Mouse (Mus musculus) adrenal gland, postnatal 36 days (tissue): ENCODE data around the gene Cdkal1. TPM values are rescaled to one million over a fixed set of nuclear protein-coding genes. Genes with fewer than 3 reads are reported as not detected.
A peak's percentile ranks its signal among the peaks of the same experiment; 100 is the strongest.

ENCODE experiments used
- DNase-seq, 2 experiments: peaks; one replicate each; pipeline ENCODE4 v3.0.0; 2021; ENCODE audit warnings: mixed read lengths in 1 of 2
- total RNA-seq, 2 experiments: library from RNA; stranded (reverse); gene quantifications; 2 replicates each; pipeline ENCODE4 v1.2.3; 2021

The Cdkal1 gene
- total RNA-seq, 2 experiments from 2014 or later: 23.8 to 24.4 TPM

DNA sequence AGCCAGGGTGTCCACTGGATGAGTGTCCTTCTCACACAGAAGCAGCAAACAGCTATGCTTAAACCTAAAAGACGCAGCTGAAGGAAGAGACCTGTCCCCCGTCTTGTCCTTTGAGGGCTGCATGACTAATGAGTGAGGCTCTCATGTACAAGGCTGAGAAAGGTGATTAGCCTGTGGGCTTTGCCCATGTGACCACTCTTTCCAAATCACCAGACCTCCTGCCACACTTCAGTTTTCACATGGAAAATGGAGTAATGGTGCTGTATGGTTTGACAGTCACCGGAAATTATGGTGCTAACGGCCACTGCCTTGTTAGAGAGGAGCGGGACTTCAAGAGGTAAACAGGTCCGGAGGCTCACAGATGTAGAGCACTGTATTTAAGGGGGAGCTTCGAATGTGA, 274.7 kb downstream of the Cdkal1 start:
- no peak for DNase-seq

GRCm38 (mm10) chr13:29580009-29580408, 275.5 kb downstream of the Cdkal1 start:
- no peak for DNase-seq

GRCm38 (mm10) chr13:29578621-29579020, 276.9 kb downstream of the Cdkal1 start:
- no peak for DNase-seq

DNA sequence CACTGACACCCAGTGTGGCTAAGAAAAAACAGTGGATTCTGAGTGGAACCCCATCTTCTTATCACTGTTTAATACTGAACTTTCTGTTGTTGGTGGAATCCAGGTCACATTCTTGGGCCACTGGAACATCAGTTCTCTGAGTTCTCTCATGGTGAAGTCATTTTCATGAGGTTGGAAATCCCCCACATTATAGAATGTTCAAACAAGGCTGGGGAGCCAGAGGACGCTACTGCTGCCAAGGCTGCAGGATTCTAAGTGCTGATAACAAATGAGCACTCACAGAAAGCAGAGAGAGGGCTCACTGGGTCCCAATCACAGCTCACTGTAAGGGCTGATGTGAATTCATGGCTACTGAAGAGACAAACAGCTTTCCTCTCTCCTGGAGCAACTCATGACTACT, 280.7 kb downstream of the Cdkal1 start:
- DNase-seq: peak in 1 of 2 experiments; percentile 25

DNA sequence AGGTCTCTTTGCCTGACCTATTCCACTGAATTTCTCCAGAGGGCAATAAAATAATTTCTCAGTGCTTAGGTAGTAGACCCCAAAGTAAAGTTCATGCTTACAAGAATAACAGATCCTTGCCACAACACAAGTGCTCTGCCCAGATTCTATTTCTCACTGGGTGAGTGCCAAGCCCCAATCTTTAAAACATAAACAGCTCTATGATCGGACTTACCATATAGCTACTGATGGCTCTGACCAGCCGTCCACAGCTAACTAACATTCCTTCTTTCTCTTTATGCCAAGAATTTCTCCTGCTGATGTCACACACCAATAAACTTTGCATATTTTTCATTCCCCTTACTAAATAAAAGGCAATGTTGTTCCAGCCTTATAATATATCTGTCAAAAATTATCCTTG, 283.0 kb downstream of the Cdkal1 start:
- no peak for DNase-seq

DNA sequence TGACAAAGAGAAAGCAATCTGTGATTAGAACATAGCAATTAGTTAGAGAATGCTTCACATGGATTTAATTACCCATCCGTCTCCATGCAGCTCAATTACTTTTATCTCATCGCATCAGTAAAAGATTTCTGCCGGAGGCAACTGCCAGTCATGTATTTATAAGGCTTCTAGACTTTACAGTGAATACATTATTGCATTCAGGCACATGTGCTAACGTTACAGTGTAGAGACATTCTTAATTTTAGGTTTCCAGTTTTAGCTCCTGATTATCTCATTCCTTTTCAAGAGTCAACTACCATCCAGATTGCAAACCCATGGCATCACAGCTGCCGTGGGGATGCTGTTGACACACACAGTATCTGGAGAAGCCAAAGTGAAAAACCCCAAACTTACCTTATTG, 289.8 kb downstream of the Cdkal1 start:
- DNase-seq: no peak

GRCm38 (mm10) chr13:29559188-29559587, 296.3 kb downstream of the Cdkal1 start:
- no peak for DNase-seq

- DNase-seq: peak; percentile 10 to 25
These were observed 300.2 kb downstream of the Cdkal1 start for GRCm38 (mm10) chr13:29555160-29555785.

- DNase-seq: no peak
These were observed 301.7 kb downstream of the Cdkal1 start for GRCm38 (mm10) chr13:29553792-29554191.

DNA sequence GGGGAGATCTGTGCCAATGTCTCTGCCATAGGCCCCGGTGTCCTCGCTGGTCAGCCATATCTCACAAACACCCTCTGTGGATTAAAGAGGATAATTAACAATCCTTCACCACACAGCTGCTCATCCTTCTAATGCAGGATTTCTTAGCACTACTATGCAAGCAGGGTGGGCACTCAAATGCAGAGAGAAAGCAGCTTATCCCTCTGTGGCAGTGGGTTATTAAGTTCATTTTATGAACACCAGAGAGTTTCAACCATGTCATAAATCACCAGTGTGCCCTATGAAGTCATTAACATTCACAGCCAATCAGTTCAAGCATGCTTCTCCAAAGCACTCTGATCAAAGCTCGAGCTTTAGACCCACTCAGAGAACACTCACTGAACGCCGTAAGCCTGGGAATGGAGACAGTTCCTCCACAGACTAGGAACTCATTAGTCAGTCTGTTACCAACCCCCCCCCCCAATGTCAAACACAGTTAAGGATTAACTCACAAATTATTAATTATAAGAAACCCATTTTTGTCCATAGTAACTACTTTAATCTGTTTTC, 303.1 kb downstream of the Cdkal1 start:
- no peak for DNase-seq

- no peak for DNase-seq
These were observed 304.6 kb downstream of the Cdkal1 start for GRCm38 (mm10) chr13:29550886-29551285.

DNA sequence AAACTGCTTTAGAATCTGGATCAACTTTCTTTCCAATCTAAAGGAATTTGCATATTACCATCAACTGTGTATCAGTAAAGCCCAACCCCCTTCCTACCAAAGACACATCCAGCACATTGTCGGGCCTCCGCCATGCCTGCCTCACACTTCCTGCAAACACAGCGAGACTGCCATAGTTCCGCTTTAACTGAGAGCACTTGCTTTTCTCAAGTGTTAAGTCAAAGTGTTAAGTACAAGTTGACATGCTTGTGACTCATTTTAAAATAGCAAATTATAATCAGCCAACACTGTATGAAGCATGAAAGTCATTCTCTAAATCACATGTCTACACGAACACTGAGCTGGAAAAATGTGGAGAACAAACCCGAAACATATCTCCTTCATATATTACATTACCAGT, 305.3 kb downstream of the Cdkal1 start:
- no peak for DNase-seq

- DNase-seq: no peak
These were observed 305.7 kb downstream of the Cdkal1 start for GRCm38 (mm10) chr13:29549761-29550160.

DNA sequence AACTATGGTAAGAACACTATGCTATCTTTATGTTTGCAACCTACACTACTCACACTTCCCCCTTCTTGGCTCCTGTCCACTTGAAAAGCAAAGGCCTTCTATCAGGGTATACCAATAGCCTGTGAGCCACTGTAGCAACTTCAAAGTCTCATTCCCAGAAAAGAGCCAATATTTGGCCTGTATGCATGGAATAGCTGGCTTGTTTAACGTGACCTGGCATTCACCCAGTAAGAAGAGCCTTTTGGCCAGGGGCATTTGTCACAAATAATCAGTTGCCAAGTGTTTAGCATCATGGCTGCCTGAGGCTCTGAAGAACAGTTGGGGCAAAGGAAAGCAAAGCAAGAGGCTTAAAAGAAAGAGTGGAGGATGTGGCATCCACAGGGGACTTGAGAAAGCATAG, 317.6 kb downstream of the Cdkal1 start:
- DNase-seq: no peak

DNA sequence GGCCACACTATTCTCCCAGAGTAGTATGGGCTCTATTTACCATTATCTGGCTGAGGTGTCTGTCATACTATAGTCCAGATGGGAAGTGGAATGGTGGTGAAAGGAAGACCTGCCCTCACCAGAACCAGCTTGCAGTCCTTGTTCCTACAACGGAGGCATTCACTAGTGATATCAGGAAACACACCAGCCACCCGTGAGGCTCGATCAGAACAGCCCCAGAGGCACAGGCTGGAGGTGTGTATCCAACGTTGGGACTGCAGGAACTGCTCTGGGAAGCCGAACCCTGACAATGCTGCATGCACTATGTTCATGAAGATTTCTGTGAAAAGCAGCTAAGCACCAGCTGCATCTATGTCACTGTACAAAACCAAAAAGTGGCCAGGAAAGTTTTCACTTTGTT, 321.9 kb downstream of the Cdkal1 start:
- no peak for DNase-seq

- no peak for DNase-seq
These were observed 327.1 kb downstream of the Cdkal1 start for GRCm38 (mm10) chr13:29528344-29528743.

DNA sequence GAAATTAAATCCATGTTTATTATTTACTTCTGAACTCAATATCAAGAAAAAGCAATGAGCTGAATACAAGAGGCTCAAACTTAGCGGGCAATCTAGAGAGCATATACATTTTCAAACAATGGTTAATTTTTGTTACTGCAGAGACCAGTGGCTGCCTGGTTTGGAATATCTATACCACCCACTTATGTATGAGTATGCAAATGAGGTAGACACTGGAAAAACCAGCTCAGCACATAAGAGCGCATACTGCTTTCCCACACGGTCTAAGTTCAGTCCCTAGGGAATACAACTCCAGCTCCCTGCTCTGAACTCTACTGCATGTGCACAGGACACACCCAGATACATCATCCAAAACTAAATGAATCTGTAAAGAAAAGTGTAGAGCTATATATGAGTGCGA, 334.2 kb downstream of the Cdkal1 start:
- no peak for DNase-seq

- DNase-seq: no peak
These were observed 341.4 kb downstream of the Cdkal1 start for GRCm38 (mm10) chr13:29514071-29514470.

DNA sequence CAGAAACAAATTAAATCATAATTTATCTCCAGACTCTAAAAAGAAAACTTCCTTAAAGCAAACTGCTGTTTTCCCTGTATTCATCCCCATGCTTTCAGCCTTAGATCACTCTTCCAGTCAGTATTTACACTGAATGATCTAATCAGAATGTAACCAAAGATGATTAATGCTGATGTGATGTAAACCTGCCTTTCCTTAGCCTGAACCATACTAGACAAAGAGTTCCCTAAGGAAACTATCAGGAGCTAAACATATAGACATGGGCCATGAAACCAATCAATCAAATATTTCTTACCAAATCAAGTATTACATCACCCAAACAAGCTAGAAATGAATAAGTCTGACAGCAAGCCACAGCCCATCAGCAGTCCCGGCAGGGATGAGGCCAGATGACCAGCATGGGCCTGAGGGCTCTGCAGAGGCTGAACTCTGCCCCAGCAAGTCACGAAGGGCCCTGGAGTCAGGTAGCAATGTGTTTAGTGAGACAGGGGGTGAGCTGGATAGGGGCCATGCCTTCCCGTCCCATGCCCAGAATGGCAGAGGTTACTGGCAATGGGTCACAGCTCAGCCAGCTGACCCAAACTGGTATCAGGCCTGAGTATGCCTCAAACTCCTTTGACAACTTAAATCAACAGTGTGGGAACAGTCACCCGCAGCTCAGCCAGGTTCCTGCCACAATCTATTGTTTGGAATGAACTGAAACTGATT, 350.5 kb downstream of the Cdkal1 start:
- peak; percentile 6 to 12 for DNase-seq

DNA sequence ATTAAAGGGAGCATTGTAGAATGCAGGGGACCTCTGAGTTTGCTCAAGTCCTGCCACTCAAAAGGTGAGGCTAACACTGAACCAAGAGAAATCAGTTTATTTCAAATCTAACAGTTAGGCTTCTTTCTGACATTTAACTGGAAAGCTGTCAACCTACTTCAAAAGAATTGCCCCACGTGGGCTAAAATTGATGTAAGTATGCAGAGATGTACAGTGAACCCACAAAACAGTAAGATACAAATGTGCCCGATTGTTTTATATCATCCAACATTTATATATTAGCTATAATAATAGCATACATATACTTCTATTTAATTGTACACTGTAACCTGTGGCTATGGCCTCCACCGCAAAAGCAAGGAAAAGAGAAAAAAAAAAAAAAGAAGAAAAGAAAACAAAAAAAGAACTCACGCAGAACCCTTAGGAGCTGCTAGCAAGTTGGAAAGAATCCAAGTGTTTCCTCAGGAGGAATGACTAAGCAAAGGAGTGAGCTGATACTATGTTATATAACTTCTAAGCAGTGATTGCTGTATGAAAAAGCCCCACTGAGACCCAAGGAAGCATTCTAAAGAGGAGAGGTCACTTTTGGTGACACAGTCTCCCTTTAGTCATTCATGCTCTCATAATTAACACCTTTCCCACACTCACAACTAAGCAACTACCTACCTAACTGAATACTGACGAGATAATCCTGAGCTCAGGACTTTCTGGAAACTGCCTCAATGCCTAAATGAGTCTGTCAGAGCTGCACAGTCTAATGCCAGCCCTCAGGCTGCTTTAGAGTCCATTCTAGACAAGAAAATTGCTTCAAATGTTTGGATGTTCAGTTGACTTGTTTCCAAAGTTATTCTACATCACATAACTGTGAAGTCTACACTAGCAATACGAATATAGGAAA, 352.1 kb downstream of the Cdkal1 start:
- peak in 1 of 2 experiments; percentile 43 for DNase-seq

GRCm38 (mm10) chr13:29502481-29503146, 352.9 kb downstream of the Cdkal1 start:
- DNase-seq: no peak

DNA sequence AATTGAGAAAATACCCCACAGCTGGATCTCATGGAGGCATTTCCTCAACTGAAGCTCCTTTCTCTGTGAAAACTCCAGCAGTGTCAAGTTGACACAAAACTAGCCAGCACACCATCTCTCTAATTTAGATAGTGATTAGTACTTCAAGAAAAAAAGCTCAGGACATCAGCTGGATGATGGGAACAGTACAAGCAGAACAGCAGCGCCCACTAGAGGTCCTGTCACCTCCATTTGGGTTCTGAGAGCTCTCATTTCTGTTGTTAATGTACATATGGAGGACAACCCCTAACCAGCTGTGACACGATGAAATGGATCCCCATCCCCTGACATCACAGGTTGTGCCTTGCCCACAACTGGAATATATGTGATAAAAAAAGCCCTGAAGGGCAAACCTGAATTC, 354.3 kb downstream of the Cdkal1 start:
- DNase-seq: peak in 1 of 2 experiments; percentile 7
